ENCODE assay signal across 1 mouse cellular context in the genomic region with DNA sequence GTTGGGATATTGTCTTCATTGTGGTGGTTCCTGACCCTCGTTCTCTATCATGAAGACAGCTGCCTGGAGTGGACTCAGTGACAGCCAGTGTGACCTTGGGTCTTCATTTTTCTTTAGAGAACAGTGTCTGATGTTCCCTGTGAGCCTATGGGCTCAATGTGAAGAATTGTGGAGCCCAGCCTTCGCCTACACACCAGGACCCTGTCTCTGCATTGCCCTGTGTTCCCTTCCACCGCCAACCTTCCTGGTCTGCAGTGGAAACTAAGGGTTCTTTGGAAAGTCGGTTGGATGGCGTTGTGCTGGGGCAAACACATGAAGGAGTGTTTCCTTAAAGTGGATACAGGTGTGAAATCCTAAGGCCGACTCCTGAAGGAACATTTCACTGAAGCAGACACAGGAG. TPM values are rescaled to one million over a fixed set of nuclear protein-coding genes. Genes with fewer than 3 reads are reported as not detected.
"Had no signal": no experiment of that assay in that cellular context is flagged by ENCODE, and none has a peak within 500 bp of the region (broad histone marks: within the 10 kb centered on the region; RNA-seq: fewer than 3 reads in every experiment).

No protein-coding gene starts in this region.

RNA-seq across cellular contexts. Expression of gene H2-Q10, which starts 41.0 kb away (rescaled TPM):
- polyA plus RNA-seq: hindbrain, embryonic 14.5 days had no signal
